Mouse (Mus musculus): ENCODE data around the gene Svs5.
"Not testable (repeated sequence)": the region's sequence is repeated elsewhere in the genome, so short reads cannot be mapped to it uniquely, and the experiment has no call there.

Gene Svs5

GRCm38 (mm10) chr2:164332440-164332839 is at the start of gene Svs5:
Svs5 (plus strand) TSS chr2:164332740.
- DNase-seq (ENCODE audit: low spot score), result not testable (repeated sequence)

- DNase-seq (ENCODE audit: low spot score), result not testable (repeated sequence)
Measured at GRCm38 (mm10) chr2:164288968-164289367, 43.6 kb upstream of the Svs5 start, which contains the start of gene Svs3a. Svs3a (plus strand) TSS chr2:164289268.

GRCm38 (mm10) chr2:164312599-164312998 is 19.9 kb upstream of the Svs5 start:
- no peak for DNase-seq (ENCODE audit: low spot score)

GRCm38 (mm10) chr2:164315460-164315859 is 17.1 kb upstream of the Svs5 start:
- DNase-seq (ENCODE audit: low spot score), result not testable (repeated sequence)

- not testable (repeated sequence) for DNase-seq (ENCODE audit: low spot score)
Measured at GRCm38 (mm10) chr2:164316451-164316850, 16.1 kb upstream of the Svs5 start, which contains the start of gene Svs6. Svs6 (plus strand) TSS chr2:164316751.

GRCm38 (mm10) chr2:164320983-164321382 is 11.6 kb upstream of the Svs5 start:
- peak; percentile 3 for DNase-seq (ENCODE audit: low spot score)

- not testable (repeated sequence) for DNase-seq (ENCODE audit: low spot score)
Measured at GRCm38 (mm10) chr2:164343732-164344131, 11.2 kb downstream of the Svs5 start.

- DNase-seq (ENCODE audit: low spot score), result not testable (repeated sequence)
Measured at GRCm38 (mm10) chr2:164347697-164348096, 15.2 kb downstream of the Svs5 start.

GRCm38 (mm10) chr2:164348980-164349379 is 16.4 kb downstream of the Svs5 start:
- no peak for DNase-seq (ENCODE audit: low spot score)

- no peak for DNase-seq (ENCODE audit: low spot score)
Measured at GRCm38 (mm10) chr2:164352697-164353096, 20.2 kb downstream of the Svs5 start.

GRCm38 (mm10) chr2:164353356-164353755 is 20.8 kb downstream of the Svs5 start:
- DNase-seq (ENCODE audit: low spot score), result no peak

- no peak for DNase-seq (ENCODE audit: low spot score)
Measured at GRCm38 (mm10) chr2:164356177-164356967, 23.8 kb downstream of the Svs5 start.

- DNase-seq (ENCODE audit: low spot score), result no peak
Measured at GRCm38 (mm10) chr2:164358373-164358772, 25.8 kb downstream of the Svs5 start.

GRCm38 (mm10) chr2:164359031-164359430 is 26.5 kb downstream of the Svs5 start:
- DNase-seq (ENCODE audit: low spot score), result no peak

GRCm38 (mm10) chr2:164359668-164360067 is 27.1 kb downstream of the Svs5 start:
- no peak for DNase-seq (ENCODE audit: low spot score)

- DNase-seq (ENCODE audit: low spot score), result no peak
Measured at GRCm38 (mm10) chr2:164360974-164361657, 28.6 kb downstream of the Svs5 start.

GRCm38 (mm10) chr2:164366947-164367346 is 34.4 kb downstream of the Svs5 start:
- DNase-seq (ENCODE audit: low spot score), result no peak

GRCm38 (mm10) chr2:164368620-164369105 is 36.1 kb downstream of the Svs5 start:
- DNase-seq (ENCODE audit: low spot score), result no peak

GRCm38 (mm10) chr2:164371371-164371770 is 38.8 kb downstream of the Svs5 start:
- no peak for DNase-seq (ENCODE audit: low spot score)

GRCm38 (mm10) chr2:164372408-164373053 is 40.0 kb downstream of the Svs5 start:
- DNase-seq (ENCODE audit: low spot score), result no peak

GRCm38 (mm10) chr2:164373187-164373586 is 40.6 kb downstream of the Svs5 start:
- DNase-seq (ENCODE audit: low spot score), result no peak
